In genomic region chr14:26643006-26643624, GRCm38 (mm10) we compare ENCODE assay signal across 25 mouse cellular contexts. TPM values are rescaled to one million over a fixed set of nuclear protein-coding genes. Genes with fewer than 3 reads are reported as not detected.
A peak's percentile ranks its signal among the peaks of the same experiment; 100 is the strongest.
DNase-seq lines count a peak whose midpoint lies in the region; TF ChIP-seq lines count a peak whose summit lies in the region.
"Had no signal": no experiment of that assay in that cellular context is flagged by ENCODE, and none has a peak within 500 bp of the region (broad histone marks: within the 10 kb centered on the region; RNA-seq: fewer than 3 reads in every experiment).

No protein-coding gene starts in this region.

- 31% methylated on average over 3 of the region's 3 CpGs for WGBS in heart, adult 2 months
- 83% methylated on average over 3 of the region's 3 CpGs for WGBS in embryonic facial prominence, embryonic 10.5 days

- H3K36me3 ChIP-seq in heart, adult 2 months (ENCODE audit: control insufficient read depth, insufficient read depth, low read length), result peaks cover 35% of the 10 kb centered on the region
- peaks cover 34% of the 10 kb centered on the region for H3K36me3 ChIP-seq in megakaryocyte, embryonic 14.5 days (replicated peaks; ENCODE audit: low read length)
- peaks cover 22% of the 10 kb centered on the region for H3K36me3 ChIP-seq in embryonic facial prominence, embryonic 10.5 days (replicated peaks)
- H3K36me3 ChIP-seq: stomach, embryonic 15.5 days had no signal

- H3K4me3 ChIP-seq in heart, adult 2 months, result no peak overlapping the region
- peak overlapping the region; percentile 4 for H3K4me3 ChIP-seq in megakaryocyte, embryonic 14.5 days (replicated peaks)
- no peak overlapping the region for H3K4me3 ChIP-seq in embryonic facial prominence, embryonic 10.5 days
- H3K4me3 ChIP-seq: hindbrain, embryonic 13.5 days; left cerebral cortex, adult 2 months; lung, embryonic 15.5 days; stomach, embryonic 15.5 days had no signal

- TF ChIP-seq EP300 in heart, adult 2 months (IDR thresholded peaks at IDR 0.05; ENCODE audit: insufficient read depth, low read depth, low read length), result no peak

- H3K27ac ChIP-seq in heart, adult 2 months, result no peak overlapping the region
- H3K27ac ChIP-seq in embryonic facial prominence, embryonic 10.5 days (replicated peaks), result no peak overlapping the region
- H3K27ac ChIP-seq: hindbrain, embryonic 13.5 days; left cerebral cortex, adult 2 months; liver, embryonic 14.5 days; lung, embryonic 15.5 days; stomach, embryonic 15.5 days had no signal

- H3K9me3 ChIP-seq in megakaryocyte, embryonic 14.5 days, result no peaks in the 10 kb centered on the region
- no peaks in the 10 kb centered on the region for H3K9me3 ChIP-seq in embryonic facial prominence, embryonic 10.5 days
- H3K9me3 ChIP-seq: hindbrain, embryonic 13.5 days; lung, embryonic 15.5 days; stomach, embryonic 15.5 days had no signal

- H3K27me3 ChIP-seq in heart, adult 2 months (ENCODE audit: control insufficient read depth, insufficient read depth, low read length), result no peaks in the 10 kb centered on the region
- no peaks in the 10 kb centered on the region for H3K27me3 ChIP-seq in megakaryocyte, embryonic 14.5 days (replicated peaks)
- H3K27me3 ChIP-seq in embryonic facial prominence, embryonic 10.5 days (replicated peaks; ENCODE audit: low read depth, poor library complexity, severe bottlenecking), result no peaks in the 10 kb centered on the region
- H3K27me3 ChIP-seq: hindbrain, embryonic 13.5 days; lung, embryonic 15.5 days; stomach, embryonic 15.5 days had no signal

- no peak for DNase-seq in heart, adult 2 months
- no peak for DNase-seq in heart, adult 8-10 months (ENCODE audit: low spot score)
- DNase-seq in 416B (ENCODE audit: low read depth) (peak; percentile 29), R1 (ENCODE audit: low read depth, low spot score) (peak; percentile 13)
- DNase-seq in embryonic facial prominence, embryonic 10.5 days (ENCODE audit: low spot score), result no peak
- no peak for DNase-seq in urinary bladder, postnatal 4 days (ENCODE audit: low spot score in 2 of 2)
- DNase-seq: adrenal gland, postnatal 10 days; cerebellum, adult 2 months; cerebellum, postnatal 25 days; embryo, embryonic 11 days; heart, postnatal 14 days; kidney, adult 18-20 months; kidney, postnatal 10 days; lung, postnatal 36 days; right cerebral cortex, postnatal 14 days; spleen, adult 18-20 months; thymus, postnatal 25 days had no signal

- peaks cover 3% of the 10 kb centered on the region; the same call in 1 of the 2 replicates for H3K79me2 ChIP-seq in heart, adult 2 months (replicated peaks; ENCODE audit: control insufficient read depth, insufficient read depth, low read length)

- TF ChIP-seq POLR2A in heart, adult 2 months (IDR thresholded peaks at IDR 0.05; ENCODE audit: insufficient read depth, low read depth, low read length), result no peak

- peak; percentile 15; the same call in 1 of the 2 replicates for TF ChIP-seq CTCF in heart, adult 2 months (IDR thresholded peaks at IDR 0.05)

- intact Hi-C loops in heart, adult 2 months (cut with DNase I), result no loop called here

- H3K9ac ChIP-seq in heart, adult 2 months (ENCODE audit: low read depth, low read length), result no peak overlapping the region
- H3K9ac ChIP-seq: hindbrain, embryonic 13.5 days; liver, embryonic 14.5 days; lung, embryonic 15.5 days; stomach, embryonic 15.5 days had no signal

- H3K4me1 ChIP-seq in heart, adult 2 months (ENCODE audit: control insufficient read depth, insufficient read depth, low read length), result peaks cover 8% of the 10 kb centered on the region
- H3K4me1 ChIP-seq in megakaryocyte, embryonic 14.5 days, result peaks cover 38% of the 10 kb centered on the region
- peaks cover 9% of the 10 kb centered on the region for H3K4me1 ChIP-seq in embryonic facial prominence, embryonic 10.5 days
- H3K4me1 ChIP-seq: stomach, embryonic 15.5 days had no signal

RNA-seq across cellular contexts. Expression of gene Arf4, which starts 5.2 kb away (rescaled TPM):
- 10 to 100 TPM; 73.1 to 73.2 TPM for total RNA-seq in heart, adult 2 months (2021)
- 55.7 and 62.2 TPM in 2 replicates for polyA plus RNA-seq in heart, adult 2 months (2012; rRNA removed)
- 10 to 100 TPM; 60.5 to 84.8 (median 69.0) TPM for total RNA-seq in heart, adult 8-10 months (2022)
- 135 and 173 TPM in 2 replicates for polyA plus RNA-seq in megakaryocyte, embryonic 14.5 days (2012; ENCODE audit: insufficient read depth, low replicate concordance)
- 501 and 504 TPM in 2 replicates for polyA plus RNA-seq in embryonic facial prominence, embryonic 10.5 days (2016; fragmentation: Nextera tagmentation; extraction: Ambion mirVana)

RNA-seq across cellular contexts. Expression of gene Pde12, which starts 26.6 kb away (rescaled TPM):
- total RNA-seq in heart, adult 2 months (2021), result 1 to 10 TPM; 5.2 to 5.6 TPM
- 2.1 and 3.4 TPM in 2 replicates for polyA plus RNA-seq in heart, adult 2 months (2012; rRNA removed)
- 1 to 10 TPM; 5.0 to 6.5 (median 5.3) TPM for total RNA-seq in heart, adult 8-10 months (2022)
- 4.6 and 5.2 TPM in 2 replicates for polyA plus RNA-seq in megakaryocyte, embryonic 14.5 days (2012; ENCODE audit: insufficient read depth, low replicate concordance)
- 11.6 and 12.5 TPM in 2 replicates for polyA plus RNA-seq in embryonic facial prominence, embryonic 10.5 days (2016; fragmentation: Nextera tagmentation; extraction: Ambion mirVana)

RNA-seq across cellular contexts. Expression of gene Dnah12, which starts 50.0 kb away (rescaled TPM):
- total RNA-seq in heart, adult 2 months (2021), result under 1 TPM; 0.03 to 0.05 TPM
- 0.03 and 0.18 TPM in 2 replicates for polyA plus RNA-seq in heart, adult 2 months (2012; rRNA removed)
- total RNA-seq in heart, adult 8-10 months (2022), result under 1 TPM in 3 of 4 experiments, not detected in 1; 0.03 to 0.06 (median 0.06) TPM
- not detected in 2 replicates for polyA plus RNA-seq in megakaryocyte, embryonic 14.5 days (2012; ENCODE audit: insufficient read depth, low replicate concordance)
- not detected in 2 replicates for polyA plus RNA-seq in embryonic facial prominence, embryonic 10.5 days (2016; fragmentation: Nextera tagmentation; extraction: Ambion mirVana)
- total RNA-seq: gastrocnemius, adult 8-10 months had no signal
- polyA plus RNA-seq: midbrain, embryonic 11.5 days had no signal

Comparison
In these comparisons a context has a peak if more than half of its experiments do, and no peak if none do; other contexts are left out.
1. DNase-seq: peak in 416B (single experiment) and R1 (single experiment); none in heart, adult 2 months (0 of 2), heart, adult 8-10 months (single experiment), embryonic facial prominence, embryonic 10.5 days (single experiment) and urinary bladder, postnatal 4 days (0 of 2).